Mouse (Mus musculus) ZHBTc4 (cell line): ENCODE measurements around the gene Misp.

Source experiments
- DNase-seq: peaks from one replicate; pipeline ENCODE4 v3.0.0-alpha.2; 2011; ENCODE audit warnings: low read depth, low spot score

Misp gene

GRCm38 (mm10) chr10:79794491-79794931 is 26.3 kb upstream of the Misp start:
- DNase-seq = peak; percentile 43

- no peak for DNase-seq
Observed at GRCm38 (mm10) chr10:79795905-79796304, 24.9 kb upstream of the Misp start.

- peak; percentile 44 for DNase-seq
Observed at GRCm38 (mm10) chr10:79797326-79797725, 23.5 kb upstream of the Misp start.

- DNase-seq = no peak
Observed at GRCm38 (mm10) chr10:79798289-79798928, 22.4 kb upstream of the Misp start.

- no peak for DNase-seq
Observed at GRCm38 (mm10) chr10:79800508-79800907, 20.3 kb upstream of the Misp start.

GRCm38 (mm10) chr10:79801837-79802236 is 19.0 kb upstream of the Misp start:
- DNase-seq = no peak

GRCm38 (mm10) chr10:79802331-79802971 is 18.3 kb upstream of the Misp start:
- DNase-seq = peak; percentile 59

GRCm38 (mm10) chr10:79803716-79804323 is 17.0 kb upstream of the Misp start:
- peak; percentile 82 for DNase-seq

GRCm38 (mm10) chr10:79805636-79806035 is 15.2 kb upstream of the Misp start:
- no peak for DNase-seq

- DNase-seq = no peak
Observed at GRCm38 (mm10) chr10:79806331-79806730, 14.5 kb upstream of the Misp start.

- peak; percentile 76 for DNase-seq
Observed at GRCm38 (mm10) chr10:79806972-79807371, 13.8 kb upstream of the Misp start.

- DNase-seq = no peak
Observed at GRCm38 (mm10) chr10:79807826-79808225, 13.0 kb upstream of the Misp start.

GRCm38 (mm10) chr10:79808728-79809127 is 12.1 kb upstream of the Misp start:
- DNase-seq = no peak

- DNase-seq = peak; percentile 73
Observed at GRCm38 (mm10) chr10:79811736-79812637, 8.8 kb upstream of the Misp start.

- no peak for DNase-seq
Observed at GRCm38 (mm10) chr10:79814271-79814842, 6.4 kb upstream of the Misp start.

- DNase-seq = no peak
Observed at GRCm38 (mm10) chr10:79815671-79816494, 4.9 kb upstream of the Misp start.

GRCm38 (mm10) chr10:79817111-79817510 is 3.7 kb upstream of the Misp start:
- no peak for DNase-seq

- no peak for DNase-seq
Observed at GRCm38 (mm10) chr10:79818225-79818624, 2.6 kb upstream of the Misp start.

- DNase-seq = no peak
Observed at GRCm38 (mm10) chr10:79819606-79820005, 1.2 kb upstream of the Misp start.

- no peak for DNase-seq
Observed at GRCm38 (mm10) chr10:79820277-79820676, 512 bp upstream of the Misp start.

- DNase-seq = no peak
Observed at GRCm38 (mm10) chr10:79821731-79822130, 942 bp downstream of the Misp start.
